Mouse (Mus musculus) testis, adult 2 months (tissue): ENCODE data around the gene Olfr1410. TPM values are rescaled to one million over a fixed set of nuclear protein-coding genes. Genes with fewer than 3 reads are reported as not detected.

Experiments used
- H3K27ac ChIP-seq: fragments of 200-500 bp; 2 replicates; pipeline ENCODE4 v1.5.1; 2012; ENCODE audit warnings: low read depth, low read length; ENCODE audit not compliant: control insufficient read depth, insufficient read depth
- H3K27me3 ChIP-seq: fragments of 200-500 bp; 2 replicates; pipeline ENCODE4 v1.6.1; 2012; ENCODE audit warnings: mild to moderate bottlenecking, low read length, moderate library complexity; ENCODE audit not compliant: control insufficient read depth, insufficient read depth
- H3K36me3 ChIP-seq: fragments of 200-500 bp; 2 replicates; pipeline ENCODE4 v1.6.1; 2012; ENCODE audit warnings: mild to moderate bottlenecking, low read length; ENCODE audit not compliant: control insufficient read depth, insufficient read depth
- H3K4me1 ChIP-seq: fragments of 200-500 bp; 2 replicates; pipeline ENCODE4 v1.6.1; 2012; ENCODE audit warnings: low read length; ENCODE audit not compliant: control insufficient read depth, insufficient read depth
- H3K4me3 ChIP-seq: fragments of 200-500 bp; 2 replicates; pipeline ENCODE4 v1.5.1; 2012; ENCODE audit warnings: low read depth, mild to moderate bottlenecking, low read length, moderate library complexity, mixed read lengths; ENCODE audit not compliant: control insufficient read depth
- CTCF ChIP-seq: fragments of 200-500 bp; IDR thresholded peaks from 2 replicates; pipeline ENCODE4 v1.5.1; 2012; ENCODE audit warnings: low read depth, mild to moderate bottlenecking, inconsistent platforms, low read length, moderate library complexity; ENCODE audit not compliant: control insufficient read depth, insufficient read depth, insufficient replicate concordance
- POLR2A ChIP-seq: fragments of 200-500 bp; IDR thresholded peaks from 2 replicates; pipeline ENCODE4 v1.6.1; 2012; ENCODE audit warnings: low read depth, mild to moderate bottlenecking, inconsistent platforms, low read length, moderate library complexity; ENCODE audit not compliant: control insufficient read depth
- polyA plus RNA-seq: library from polyadenylated mRNA; depleted of rRNA; stranded (reverse); fragments of >200 nt; gene quantifications from 2 replicates; pipeline ENCODE4 v1.2.3, GENCODE M21; 2012

Olfr1410 gene
- polyA plus RNA-seq, 1 experiment: 0.06 TPM

DNA sequence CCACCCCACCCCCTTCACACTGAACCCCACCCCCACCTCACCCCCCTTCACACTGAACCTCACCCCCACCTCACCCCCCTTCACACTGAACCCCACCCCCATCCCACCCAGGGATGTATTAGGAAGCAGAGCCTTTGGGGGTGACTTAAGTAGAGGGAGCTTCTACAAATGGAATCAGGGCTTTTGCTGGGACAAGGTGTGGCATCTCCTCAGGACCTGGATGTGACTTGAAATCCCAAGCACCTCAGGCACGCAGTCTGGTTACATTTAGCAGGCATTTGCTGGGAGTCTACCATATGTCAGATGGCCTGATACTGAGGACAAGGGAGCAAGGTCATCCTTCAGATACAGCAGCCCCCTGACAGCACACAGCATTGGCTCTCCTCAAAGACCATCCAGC lies 29.0 kb downstream of the Olfr1410 start:
- Histone ChIP-seq H3K4me3 (no peak overlapping the region), H3K4me1 (no peaks in the 10 kb centered on the region), H3K27ac (no peak overlapping the region), H3K36me3 (no peaks in the 10 kb centered on the region), H3K27me3 (no peaks in the 10 kb centered on the region)
- no peak for TF ChIP-seq POLR2A
- no peak for TF ChIP-seq CTCF

DNA sequence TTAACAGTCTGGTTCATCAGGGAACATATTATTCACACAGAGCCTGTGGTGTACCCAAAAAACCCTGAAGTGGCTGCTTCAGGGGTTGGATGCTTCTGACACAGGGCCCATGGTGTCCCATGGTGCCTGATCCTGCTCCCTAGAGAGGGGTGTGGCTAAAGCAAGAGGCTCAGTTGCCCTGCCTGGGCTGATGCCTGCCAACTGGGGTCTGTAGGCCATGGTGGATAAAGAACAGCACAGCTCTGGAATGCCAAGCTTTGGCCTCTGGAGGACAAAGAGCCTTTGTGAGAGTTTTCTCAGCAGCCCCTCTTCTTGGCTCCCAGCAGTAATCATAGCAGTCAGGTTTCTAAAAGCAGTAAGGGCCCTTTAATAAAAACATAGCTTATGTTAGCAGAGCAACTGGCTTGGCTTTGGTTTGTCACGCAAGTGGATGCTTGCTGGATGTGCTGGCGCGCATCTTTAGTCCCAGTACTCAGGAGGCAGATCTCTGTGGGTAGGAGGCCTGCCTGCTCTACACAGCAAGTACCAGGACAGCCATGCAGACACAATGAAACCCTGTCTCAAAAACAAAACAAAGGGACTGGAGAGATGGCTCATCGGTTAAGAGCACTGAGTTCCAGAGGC lies 29.5 kb downstream of the Olfr1410 start:
- Histone ChIP-seq H3K27me3 (no peaks in the 10 kb centered on the region), H3K4me3 (no peak overlapping the region), H3K36me3 (no peaks in the 10 kb centered on the region), H3K27ac (no peak overlapping the region), H3K4me1 (peaks cover 1% of the 10 kb centered on the region; the same call in 1 of the 2 replicates)
- TF ChIP-seq POLR2A: no peak
- TF ChIP-seq CTCF: no peak

GRCm38 (mm10) chr1:92636015-92636414 lies 30.4 kb downstream of the Olfr1410 start:
- no peak for TF ChIP-seq POLR2A
- no peak for TF ChIP-seq CTCF
- H3K27me3 ChIP-seq: no peaks in the 10 kb centered on the region
- H3K36me3 ChIP-seq: no peaks in the 10 kb centered on the region
- no peak overlapping the region for H3K27ac ChIP-seq
- H3K4me3 ChIP-seq: no peak overlapping the region
- H3K4me1 ChIP-seq: peaks cover 10% of the 10 kb centered on the region

DNA sequence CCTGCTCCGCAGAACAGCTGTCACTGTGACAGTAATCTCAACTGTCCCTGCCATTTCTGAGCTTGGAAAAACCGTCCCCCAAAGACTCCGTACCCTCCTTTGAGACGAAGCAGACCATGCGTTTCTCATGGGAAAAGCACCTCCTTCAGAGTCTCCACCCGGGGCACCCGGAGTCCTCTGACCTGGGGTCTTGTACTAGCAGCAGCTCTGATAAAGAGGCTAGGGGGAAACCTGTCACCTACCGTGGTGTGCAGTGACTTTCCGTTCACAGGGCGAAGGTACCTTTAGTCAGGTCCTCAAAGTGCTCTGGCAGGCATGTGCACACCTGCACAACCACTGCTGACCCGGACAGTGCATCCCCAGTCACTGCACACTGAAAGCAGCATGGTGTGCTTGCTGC lies 31.1 kb downstream of the Olfr1410 start:
- Histone ChIP-seq H3K4me3 (no peak overlapping the region), H3K4me1 (peaks cover 13% of the 10 kb centered on the region), H3K27ac (no peak overlapping the region), H3K36me3 (no peaks in the 10 kb centered on the region), H3K27me3 (no peaks in the 10 kb centered on the region)
- no peak for TF ChIP-seq CTCF
- no peak for TF ChIP-seq POLR2A

DNA sequence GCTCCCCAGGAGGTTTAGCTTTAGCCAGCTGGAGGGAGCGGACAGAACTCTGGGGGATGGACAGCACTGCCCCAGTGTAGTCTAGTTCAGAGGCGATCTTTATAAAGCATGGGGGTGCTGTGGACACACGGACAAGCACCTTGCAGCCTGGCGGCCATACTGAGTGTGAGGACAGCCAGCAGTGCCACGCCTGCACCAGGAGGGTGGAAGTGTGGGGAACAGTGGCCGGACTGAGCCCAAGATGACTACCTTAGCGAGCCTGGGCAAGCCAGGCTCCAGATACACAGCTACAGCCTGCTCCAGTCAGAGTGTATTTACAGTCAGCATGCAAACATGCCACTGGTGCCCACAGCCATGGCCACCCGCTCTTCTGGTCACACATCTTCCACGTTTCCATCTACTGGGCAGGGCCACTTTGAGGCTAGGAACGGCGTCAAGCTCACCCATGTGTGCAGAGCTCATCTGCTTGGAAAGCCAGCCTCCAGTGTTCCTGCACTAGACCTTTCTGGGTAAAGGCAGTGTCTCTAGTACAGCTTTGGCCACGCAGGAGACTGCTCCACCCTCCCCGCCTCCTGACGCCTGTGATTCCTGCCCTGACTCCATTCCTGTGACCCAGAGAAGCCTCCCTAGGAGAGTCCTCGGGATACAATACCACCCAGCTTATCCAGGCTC lies 32.1 kb downstream of the Olfr1410 start:
- H3K36me3 ChIP-seq: no peaks in the 10 kb centered on the region
- no peaks in the 10 kb centered on the region for H3K27me3 ChIP-seq
- no peak overlapping the region for H3K27ac ChIP-seq
- TF ChIP-seq CTCF: no peak
- no peak for TF ChIP-seq POLR2A
- no peak overlapping the region for H3K4me3 ChIP-seq
- peaks cover 18% of the 10 kb centered on the region for H3K4me1 ChIP-seq

- Histone ChIP-seq H3K36me3 (no peaks in the 10 kb centered on the region), H3K4me3 (no peak overlapping the region), H3K4me1 (peaks cover 18% of the 10 kb centered on the region), H3K27ac (no peak overlapping the region), H3K27me3 (no peaks in the 10 kb centered on the region)
- TF ChIP-seq POLR2A (no peak), CTCF (no peak)
Observed at GRCm38 (mm10) chr1:92638181-92638580, 32.6 kb downstream of the Olfr1410 start.

GRCm38 (mm10) chr1:92638736-92639135 lies 33.2 kb downstream of the Olfr1410 start:
- Histone ChIP-seq H3K4me3 (no peak overlapping the region), H3K27me3 (no peaks in the 10 kb centered on the region), H3K4me1 (peaks cover 18% of the 10 kb centered on the region), H3K36me3 (no peaks in the 10 kb centered on the region), H3K27ac (no peak overlapping the region)
- no peak for TF ChIP-seq POLR2A
- TF ChIP-seq CTCF: no peak
